Mouse (Mus musculus) embryonic facial prominence, embryonic 13.5 days (tissue): Measurements from ENCODE around the gene Ddx6. TPM values are rescaled to one million over a fixed set of nuclear protein-coding genes. Genes with fewer than 3 reads are reported as not detected.
"Not testable (repeated sequence)": the region's sequence is repeated elsewhere in the genome, so short reads cannot be mapped to it uniquely, and the experiment has no call there.

Experiments used
- ATAC-seq: fragments of 200-750 bp; cut with Nextera tagmentation; 2 replicates; pipeline ENCODE4 v1.8.0; 2017; ENCODE audit warnings: low read depth; ENCODE audit not compliant: insufficient number of reproducible peaks, insufficient read depth, low FRiP score, low TSS enrichment
- H3K27ac ChIP-seq: fragments of 300-500 bp; sonication (generic); 2 replicates; pipeline ENCODE4 v1.5.1; 2015; ENCODE audit warnings: moderate library complexity, mild to moderate bottlenecking, inconsistent platforms
- H3K27me3 ChIP-seq: fragments of 300-500 bp; sonication (generic); 2 replicates; pipeline ENCODE4 v1.6.1; 2015; ENCODE audit warnings: mild to moderate bottlenecking, inconsistent platforms
- H3K36me3 ChIP-seq: fragments of 300-500 bp; sonication (generic); 2 replicates; pipeline ENCODE4 v1.6.1; 2015; ENCODE audit warnings: mild to moderate bottlenecking, inconsistent platforms
- H3K4me1 ChIP-seq: fragments of 300-500 bp; sonication (generic); 2 replicates; pipeline ENCODE4 v1.6.1; 2015; ENCODE audit warnings: inconsistent platforms
- H3K4me2 ChIP-seq: fragments of 300-500 bp; sonication (generic); 2 replicates; pipeline ENCODE4 v1.6.1; 2015; ENCODE audit warnings: moderate library complexity, mild to moderate bottlenecking, inconsistent platforms
- H3K4me3 ChIP-seq: fragments of 300-500 bp; sonication (generic); 2 replicates; pipeline ENCODE4 v1.5.1; 2015; ENCODE audit warnings: mild to moderate bottlenecking, inconsistent platforms
- H3K9ac ChIP-seq: fragments of 300-500 bp; sonication (generic); 2 replicates; pipeline ENCODE4 v1.6.1; 2015; ENCODE audit warnings: mild to moderate bottlenecking, inconsistent platforms
- H3K9me3 ChIP-seq: fragments of 300-500 bp; sonication (generic); 2 replicates; pipeline ENCODE4 v1.6.1; 2016; ENCODE audit warnings: inconsistent platforms
- WGBS: fragments of 180-500 bp; shearing (Covaris S2); methylation state at CpG from one replicate; pipeline ENCODE4 v1.1.7; 2015; ENCODE audit warnings: mixed read lengths; 5-methylcytosine and 5-hydroxymethylcytosine counted together
- polyA plus RNA-seq: library from polyadenylated mRNA; unstranded; fragments of >200 nt; fragmentation: Nextera tagmentation; extraction: Ambion mirVana; gene quantifications from 2 replicates; pipeline ENCODE4 v1.2.1, GENCODE M21; 2015

Gene Ddx6
- 28.3 and 29.2 TPM in 2 replicates for polyA plus RNA-seq

DNA sequence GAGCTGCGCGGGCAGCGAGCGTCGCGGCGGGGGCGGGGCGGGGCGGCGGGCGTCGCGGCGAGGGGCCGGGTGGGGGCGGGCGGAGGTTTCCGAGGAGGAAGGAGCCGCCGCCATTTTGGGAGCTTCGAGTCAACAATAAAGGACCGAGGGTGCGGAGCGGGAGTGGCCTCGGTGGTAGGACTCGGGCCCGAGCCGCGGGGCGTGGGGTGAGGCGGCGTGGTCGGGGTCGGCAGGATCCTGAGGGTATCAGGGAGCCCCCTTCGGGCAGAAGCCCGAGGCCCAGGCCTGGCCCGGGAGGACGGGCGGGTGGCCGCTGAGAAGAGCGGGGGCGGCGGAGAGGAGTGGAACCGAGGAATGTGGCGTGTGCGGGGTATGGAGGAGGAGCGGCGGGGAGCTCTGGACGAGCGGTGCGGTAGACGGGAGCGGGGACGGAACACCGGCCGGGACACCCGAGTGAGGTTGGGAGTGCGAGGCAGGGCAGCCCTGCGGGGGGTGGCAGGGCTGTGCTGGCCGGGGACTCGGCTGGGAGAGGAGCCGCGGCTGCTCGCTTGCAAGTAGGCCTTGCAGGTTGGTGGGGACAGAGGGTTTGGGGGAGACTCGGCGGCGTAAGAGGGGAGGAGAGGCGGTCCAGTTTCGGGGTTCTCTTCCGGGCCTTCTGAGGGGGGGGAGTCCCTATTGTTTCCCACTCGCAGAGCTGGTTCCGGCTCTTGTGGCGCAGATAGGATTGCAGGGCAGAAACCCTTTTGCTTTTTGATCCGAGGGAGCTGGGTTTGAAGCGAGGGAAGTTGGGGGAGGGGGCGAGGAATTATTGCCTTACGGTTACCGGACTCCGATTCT lies at the start of gene Ddx6:
Ddx6 (plus strand) TSS at position 114 of the 837 bp plus-strand sequence.
- H3K4me1 ChIP-seq: peaks cover 29% of the 10 kb centered on the region
- ATAC-seq: peak; percentile 45
- H3K9ac ChIP-seq: peak within 1 kb of the TSS; percentile 100
- 1% methylated on average over 70 of the region's 80 CpGs for WGBS
- H3K27me3 ChIP-seq: no peaks in the 10 kb centered on the region
- peaks cover 29% of the 10 kb centered on the region for H3K36me3 ChIP-seq
- peak within 1 kb of the TSS; percentile 82 for H3K4me2 ChIP-seq
- peak within 1 kb of the TSS; percentile 100 for H3K27ac ChIP-seq
- H3K9me3 ChIP-seq: no peaks in the 10 kb centered on the region
- peak within 1 kb of the TSS; percentile 98 for H3K4me3 ChIP-seq

- no peak for ATAC-seq
- H3K4me2 ChIP-seq: no peak within 1 kb of the TSS
- no peaks in the 10 kb centered on the region; the same call in 1 of the 2 replicates for H3K4me1 ChIP-seq
- H3K9ac ChIP-seq: no peak within 1 kb of the TSS
- H3K27ac ChIP-seq: no peak within 1 kb of the TSS
- H3K36me3 ChIP-seq: no peaks in the 10 kb centered on the region
- 72% methylated on average over 4 of the region's 4 CpGs for WGBS
- no peak within 1 kb of the TSS for H3K4me3 ChIP-seq
- no peaks in the 10 kb centered on the region for H3K9me3 ChIP-seq
- no peaks in the 10 kb centered on the region for H3K27me3 ChIP-seq
Measured at GRCm38 (mm10) chr9:44561597-44561996, 43.1 kb upstream of the Ddx6 start, which contains the start of gene Cxcr5. Cxcr5 (minus strand) TSS chr9:44561877.

- no peaks in the 10 kb centered on the region for H3K9me3 ChIP-seq
- H3K9ac ChIP-seq: no peak overlapping the region
- no peak overlapping the region for H3K4me2 ChIP-seq
- ATAC-seq: no peak
- no peaks in the 10 kb centered on the region; the same call in 1 of the 2 replicates for H3K4me1 ChIP-seq
- H3K4me3 ChIP-seq: no peak overlapping the region
- no peaks in the 10 kb centered on the region for H3K27me3 ChIP-seq
- H3K27ac ChIP-seq: no peak overlapping the region
- H3K36me3 ChIP-seq: no peaks in the 10 kb centered on the region
- WGBS: 45% methylated on average over 12 of the region's 12 CpGs
Measured at GRCm38 (mm10) chr9:44562936-44563335, 41.8 kb upstream of the Ddx6 start.

GRCm38 (mm10) chr9:44565367-44565766 lies 39.3 kb upstream of the Ddx6 start:
- Histone ChIP-seq H3K9me3 (no peaks in the 10 kb centered on the region), H3K27me3 (no peaks in the 10 kb centered on the region)
- ATAC-seq: no peak

GRCm38 (mm10) chr9:44567338-44568082 lies 37.2 kb upstream of the Ddx6 start:
- H3K9ac ChIP-seq: no peak overlapping the region
- 76% methylated on average over 9 of the region's 9 CpGs for WGBS

More at GRCm38 (mm10) chr9:44565367-44565766, 39.3 kb upstream of the Ddx6 start:
- Histone ChIP-seq H3K4me2 (no peak overlapping the region), H3K9ac (no peak overlapping the region), H3K27ac (no peak overlapping the region), H3K4me3 (no peak overlapping the region), H3K36me3 (no peaks in the 10 kb centered on the region), H3K4me1 (no peaks in the 10 kb centered on the region; the same call in 1 of the 2 replicates)
- 47% methylated on average over 6 of the region's 6 CpGs for WGBS

GRCm38 (mm10) chr9:44568083-44568455 lies 36.6 kb upstream of the Ddx6 start:
- no peak overlapping the region for H3K4me3 ChIP-seq
- WGBS: 44% methylated on average over 7 of the region's 7 CpGs
- H3K27me3 ChIP-seq: no peaks in the 10 kb centered on the region
- no peak for ATAC-seq
- no peak overlapping the region for H3K9ac ChIP-seq
- no peaks in the 10 kb centered on the region; the same call in 1 of the 2 replicates for H3K4me1 ChIP-seq
- H3K4me2 ChIP-seq: no peak overlapping the region
- no peaks in the 10 kb centered on the region for H3K36me3 ChIP-seq
- H3K9me3 ChIP-seq: no peaks in the 10 kb centered on the region
- no peak overlapping the region for H3K27ac ChIP-seq

More at GRCm38 (mm10) chr9:44567338-44568082, 37.2 kb upstream of the Ddx6 start:
- Histone ChIP-seq H3K27me3 (no peaks in the 10 kb centered on the region), H3K27ac (no peak overlapping the region), H3K4me3 (no peak overlapping the region), H3K36me3 (no peaks in the 10 kb centered on the region), H3K4me1 (no peaks in the 10 kb centered on the region; the same call in 1 of the 2 replicates), H3K9me3 (no peaks in the 10 kb centered on the region), H3K4me2 (no peak overlapping the region)
- ATAC-seq: no peak

DNA sequence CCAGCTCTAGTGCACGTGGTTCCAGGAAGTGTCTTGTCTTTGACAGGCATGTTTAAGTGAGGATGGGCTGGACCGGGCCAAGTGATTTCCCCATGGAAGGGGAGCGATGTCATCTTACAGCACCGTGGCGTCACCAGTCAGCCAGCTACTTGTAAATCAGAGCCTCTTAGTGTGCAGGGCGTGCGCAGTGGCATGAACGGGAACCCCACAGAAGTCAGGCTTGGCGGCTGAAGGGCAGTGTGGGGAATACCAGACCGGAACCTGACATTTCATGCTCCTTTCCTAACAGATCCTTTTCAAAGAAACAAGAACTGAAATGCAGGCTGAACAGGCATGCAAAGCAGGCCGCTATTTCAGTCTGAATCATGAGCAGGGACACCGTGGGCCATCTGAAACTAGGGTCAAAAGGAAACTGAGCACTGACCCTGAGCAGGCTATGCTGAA lies 33.7 kb upstream of the Ddx6 start:
- 77% methylated on average over 12 of the region's 12 CpGs for WGBS
- Histone ChIP-seq H3K27me3 (no peaks in the 10 kb centered on the region), H3K36me3 (no peaks in the 10 kb centered on the region), H3K27ac (no peak overlapping the region), H3K9me3 (no peaks in the 10 kb centered on the region), H3K4me3 (no peak overlapping the region), H3K9ac (0 out of 2 replicates have a peak overlapping the region, but pooled peaks have one; percentile 16), H3K4me2 (no peak overlapping the region), H3K4me1 (no peaks in the 10 kb centered on the region)
- no peak for ATAC-seq

- ATAC-seq: no peak
- no peaks in the 10 kb centered on the region for H3K9me3 ChIP-seq
- 54% methylated on average over 4 of the region's 4 CpGs for WGBS
Measured at GRCm38 (mm10) chr9:44573306-44573705, 31.4 kb upstream of the Ddx6 start.

DNA sequence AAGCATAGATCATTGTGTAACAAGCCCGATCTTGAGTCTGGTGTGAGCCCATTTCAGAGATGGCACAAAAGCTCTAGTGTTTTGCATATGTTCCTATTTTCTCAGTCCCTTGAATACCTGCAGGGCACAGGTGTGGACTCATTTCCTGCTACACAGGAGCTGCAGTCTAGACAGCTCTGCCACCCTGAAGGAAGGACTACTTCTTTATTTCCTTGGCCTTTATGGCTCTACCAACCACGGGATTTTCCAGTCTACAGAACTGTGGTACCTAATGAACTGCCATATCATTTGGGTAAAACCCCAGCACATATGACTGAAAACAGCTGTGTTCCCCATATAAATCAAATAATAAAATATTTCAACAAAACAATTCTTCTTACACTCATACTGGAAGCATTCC lies 29.6 kb upstream of the Ddx6 start:
- no peaks in the 10 kb centered on the region for H3K27me3 ChIP-seq
- no peaks in the 10 kb centered on the region; the same call in 1 of the 2 replicates for H3K4me1 ChIP-seq
- no peaks in the 10 kb centered on the region for H3K9me3 ChIP-seq
- H3K4me3 ChIP-seq: no peak overlapping the region
- no peak for ATAC-seq
- H3K27ac ChIP-seq: no peak overlapping the region
- no peak overlapping the region for H3K4me2 ChIP-seq
- H3K36me3 ChIP-seq: no peaks in the 10 kb centered on the region
- H3K9ac ChIP-seq: no peak overlapping the region
- 86% methylated on average over 2 of the region's 2 CpGs for WGBS

More at GRCm38 (mm10) chr9:44573306-44573705, 31.4 kb upstream of the Ddx6 start:
- Histone ChIP-seq H3K27ac (no peak overlapping the region), H3K4me3 (no peak overlapping the region), H3K27me3 (no peaks in the 10 kb centered on the region), H3K36me3 (no peaks in the 10 kb centered on the region), H3K4me2 (no peak overlapping the region), H3K9ac (no peak overlapping the region), H3K4me1 (no peaks in the 10 kb centered on the region)

GRCm38 (mm10) chr9:44576046-44576445 lies 28.6 kb upstream of the Ddx6 start:
- not testable (repeated sequence) for H3K9ac ChIP-seq, H3K4me2 ChIP-seq, H3K27ac ChIP-seq, H3K4me1 ChIP-seq, H3K9me3 ChIP-seq, H3K4me3 ChIP-seq, H3K27me3 ChIP-seq, H3K36me3 ChIP-seq, ATAC-seq
- 87% methylated on average over 7 of the region's 7 CpGs for WGBS

GRCm38 (mm10) chr9:44579392-44579791 lies 25.3 kb upstream of the Ddx6 start:
- Histone ChIP-seq H3K4me3 (no peak overlapping the region), H3K27ac (no peak overlapping the region), H3K27me3 (no peaks in the 10 kb centered on the region), H3K9me3 (peaks cover 3% of the 10 kb centered on the region; the same call in 1 of the 2 replicates), H3K4me2 (peak overlapping the region; percentile 35), H3K36me3 (no peaks in the 10 kb centered on the region), H3K9ac (no peak overlapping the region), H3K4me1 (no peaks in the 10 kb centered on the region; the same call in 1 of the 2 replicates)
- WGBS: 41% methylated on average over 6 of the region's 6 CpGs
- no peak for ATAC-seq
